Mouse (Mus musculus): ENCODE measurements around the gene Creb3l2.

Gene Creb3l2

GRCm38 (mm10) chr6:37451664-37452063 is 9.7 kb upstream of the Creb3l2 start:
- TF ChIP-seq GATA4 (IDR thresholded peaks at IDR 0.05; ENCODE audit: insufficient replicate concordance, low read length): no peak

- no peak for TF ChIP-seq GATA4 (IDR thresholded peaks at IDR 0.05; ENCODE audit: insufficient replicate concordance, low read length)
These were observed 5.9 kb upstream of the Creb3l2 start for GRCm38 (mm10) chr6:37447704-37448466.

- TF ChIP-seq GATA4 (IDR thresholded peaks at IDR 0.05; ENCODE audit: insufficient replicate concordance, low read length): no peak
These were observed 835 bp upstream of the Creb3l2 start for GRCm38 (mm10) chr6:37442781-37443180.

GRCm38 (mm10) chr6:37441251-37442011 is 515 bp downstream of the Creb3l2 start:
- TF ChIP-seq GATA4 (IDR thresholded peaks at IDR 0.05; ENCODE audit: insufficient replicate concordance, low read length): no peak

- TF ChIP-seq GATA4 (IDR thresholded peaks at IDR 0.05; ENCODE audit: insufficient replicate concordance, low read length): no peak
These were observed 1.3 kb downstream of the Creb3l2 start for GRCm38 (mm10) chr6:37440491-37441250.

- no peak for TF ChIP-seq GATA4 (IDR thresholded peaks at IDR 0.05; ENCODE audit: insufficient replicate concordance, low read length)
These were observed 2.1 kb downstream of the Creb3l2 start for GRCm38 (mm10) chr6:37439676-37440490.

GRCm38 (mm10) chr6:37438510-37438909 is 3.4 kb downstream of the Creb3l2 start:
- no peak for TF ChIP-seq GATA4 (IDR thresholded peaks at IDR 0.05; ENCODE audit: insufficient replicate concordance, low read length)

- no peak for TF ChIP-seq GATA4 (IDR thresholded peaks at IDR 0.05; ENCODE audit: insufficient replicate concordance, low read length)
These were observed 4.9 kb downstream of the Creb3l2 start for GRCm38 (mm10) chr6:37437086-37437485.

- TF ChIP-seq GATA4 (IDR thresholded peaks at IDR 0.05; ENCODE audit: insufficient replicate concordance, low read length): no peak
These were observed 6.6 kb downstream of the Creb3l2 start for GRCm38 (mm10) chr6:37435391-37435790.

- TF ChIP-seq GATA4 (IDR thresholded peaks at IDR 0.05; ENCODE audit: insufficient replicate concordance, low read length): no peak
These were observed 12.0 kb downstream of the Creb3l2 start for GRCm38 (mm10) chr6:37429849-37430470.

- TF ChIP-seq GATA4 (IDR thresholded peaks at IDR 0.05; ENCODE audit: insufficient replicate concordance, low read length): no peak
These were observed 13.0 kb downstream of the Creb3l2 start for GRCm38 (mm10) chr6:37428947-37429346.

- TF ChIP-seq GATA4 (IDR thresholded peaks at IDR 0.05; ENCODE audit: insufficient replicate concordance, low read length): no peak
These were observed 13.9 kb downstream of the Creb3l2 start for GRCm38 (mm10) chr6:37428044-37428443.

- TF ChIP-seq GATA4 (IDR thresholded peaks at IDR 0.05; ENCODE audit: insufficient replicate concordance, low read length): no peak
These were observed 15.3 kb downstream of the Creb3l2 start for GRCm38 (mm10) chr6:37426615-37427014.

- peak; percentile 90 for TF ChIP-seq GATA4 (IDR thresholded peaks at IDR 0.05; ENCODE audit: insufficient replicate concordance, low read length)
These were observed 16.1 kb downstream of the Creb3l2 start for GRCm38 (mm10) chr6:37425833-37426232.
